Mouse (Mus musculus): ENCODE data around the gene Necap2.

Necap2 gene

GRCm38 (mm10) chr4:141030541-141031206 lies 47.5 kb downstream of the Necap2 start:
- DNase-seq = no peak

- DNase-seq = no peak
These were observed 53.2 kb downstream of the Necap2 start for GRCm38 (mm10) chr4:141024992-141025391.

GRCm38 (mm10) chr4:141024052-141024451 lies 54.1 kb downstream of the Necap2 start:
- no peak for DNase-seq

- DNase-seq = no peak
These were observed 56.6 kb downstream of the Necap2 start for GRCm38 (mm10) chr4:141021614-141021929.

GRCm38 (mm10) chr4:141020811-141021613 lies 57.1 kb downstream of the Necap2 start:
- peak; percentile 75 for DNase-seq

GRCm38 (mm10) chr4:141020220-141020619 lies 57.9 kb downstream of the Necap2 start:
- DNase-seq = no peak

GRCm38 (mm10) chr4:141017657-141018436 lies 60.3 kb downstream of the Necap2 start:
- DNase-seq = no peak

Data from kidney, postnatal 14 days (tissue).